ENCODE assay signal across 8 mouse cellular contexts in genomic region chr19:30174919-30175571, GRCm38 (mm10). TPM values are rescaled to one million over a fixed set of nuclear protein-coding genes. Genes with fewer than 3 reads are reported as not detected.
DNase-seq lines count a peak whose midpoint lies in the region; ATAC-seq lines count a peak whose summit lies in the region.

Gene Gldc, minus strand, starts transcription at chr19:30175429.

- H3K4me2 ChIP-seq in heart, embryonic 14.5 days (ENCODE audit: low read length) = peak within 1 kb of the TSS; percentile 91
- peak within 1 kb of the TSS; percentile 83 for H3K4me2 ChIP-seq in liver, embryonic 11.5 days
- H3K4me2 ChIP-seq in neural tube, embryonic 14.5 days (ENCODE audit: low read depth, low read length) = peak within 1 kb of the TSS; percentile 98

- H3K27me3 ChIP-seq in forebrain, embryonic 10.5 days (ENCODE audit: poor library complexity, severe bottlenecking) = peaks cover 17% of the 10 kb centered on the region
- peaks cover 9% of the 10 kb centered on the region for H3K27me3 ChIP-seq in heart, embryonic 14.5 days (ENCODE audit: control insufficient read depth, insufficient read depth, low read length)
- peaks cover 29% of the 10 kb centered on the region for H3K27me3 ChIP-seq in liver, embryonic 11.5 days (replicated peaks; ENCODE audit: control insufficient read depth, insufficient read depth, low read length)
- 0 out of 2 replicates have a peak, but pooled peaks cover 3% of the 10 kb centered on the region for H3K27me3 ChIP-seq in neural tube, embryonic 14.5 days (ENCODE audit: control insufficient read depth, insufficient read depth, low read length)

- H3K36me3 ChIP-seq in forebrain, embryonic 10.5 days (replicated peaks) = peaks cover 19% of the 10 kb centered on the region
- H3K36me3 ChIP-seq in heart, embryonic 14.5 days (ENCODE audit: control insufficient read depth, insufficient read depth, low read length) = no peaks in the 10 kb centered on the region
- H3K36me3 ChIP-seq in liver, embryonic 11.5 days (ENCODE audit: control insufficient read depth, insufficient read depth, low read length) = no peaks in the 10 kb centered on the region
- no peaks in the 10 kb centered on the region for H3K36me3 ChIP-seq in neural tube, embryonic 14.5 days (ENCODE audit: control insufficient read depth, insufficient read depth, low read length)

- WGBS in forebrain, embryonic 10.5 days = under 1% methylated on average over 39 of the region's 53 CpGs
- WGBS in heart, embryonic 14.5 days = under 1% methylated on average over 43 of the region's 53 CpGs
- WGBS in liver, embryonic 11.5 days = under 1% methylated on average over 36 of the region's 53 CpGs
- WGBS in neural tube, embryonic 14.5 days = under 1% methylated on average over 53 of the region's 53 CpGs

- H3K4me1 ChIP-seq in forebrain, embryonic 10.5 days = peaks cover 34% of the 10 kb centered on the region
- H3K4me1 ChIP-seq in heart, embryonic 14.5 days (ENCODE audit: control insufficient read depth in 2 of 2, insufficient read depth in 2 of 2, low read length in 2 of 2) = peaks cover 0 to 4% of the 10 kb centered on the region in 2 experiments; a peak in 2 of 4 replicates
- H3K4me1 ChIP-seq in liver, embryonic 11.5 days (replicated peaks; ENCODE audit: control insufficient read depth, insufficient read depth, low read length) = no peaks in the 10 kb centered on the region
- peaks cover 7% of the 10 kb centered on the region; the same call in 1 of the 2 replicates for H3K4me1 ChIP-seq in neural tube, embryonic 14.5 days (ENCODE audit: control insufficient read depth, insufficient read depth, low read length)

- H3K9me3 ChIP-seq in forebrain, embryonic 10.5 days = 0 out of 2 replicates have a peak, but pooled peaks cover 2% of the 10 kb centered on the region
- peaks cover 6% of the 10 kb centered on the region; the same call in 1 of the 2 replicates for H3K9me3 ChIP-seq in heart, embryonic 14.5 days (ENCODE audit: control insufficient read depth, low read length)
- H3K9me3 ChIP-seq in liver, embryonic 11.5 days (ENCODE audit: control insufficient read depth, low read length) = no peaks in the 10 kb centered on the region
- no peaks in the 10 kb centered on the region for H3K9me3 ChIP-seq in neural tube, embryonic 14.5 days (ENCODE audit: control insufficient read depth, low read length)

- DNase-seq in thymus, postnatal 0 days (ENCODE audit: low spot score) = peak; percentile 2
- no peak for DNase-seq in thymus, postnatal 36 days
- DNase-seq in forebrain, embryonic 10.5 days (ENCODE audit: extremely low spot score, low spot score) = peak; percentile 87
- DNase-seq in kidney, postnatal 10 days = peak; percentile 69
- peak; percentile 62 for DNase-seq in liver, embryonic 11.5 days (ENCODE audit: low spot score)
- peak; percentile 74 for DNase-seq in urinary bladder, postnatal 14 days (ENCODE audit: low spot score)

- peak within 1 kb of the TSS; percentile 96 for H3K27ac ChIP-seq in forebrain, embryonic 10.5 days
- no peak within 1 kb of the TSS for H3K27ac ChIP-seq in heart, embryonic 14.5 days (replicated peaks in 1 of 2; ENCODE audit: control insufficient read depth in 1 of 2, insufficient read depth in 1 of 2, low read depth in 2 of 2, low read length in 2 of 2)
- 0 out of 2 replicates have a peak within 1 kb of the TSS, but pooled peaks have one; percentile 23 for H3K27ac ChIP-seq in liver, embryonic 11.5 days (ENCODE audit: low read depth, low read length)
- no peak within 1 kb of the TSS for H3K27ac ChIP-seq in neural tube, embryonic 14.5 days (ENCODE audit: low read depth, low read length)

- H3K9ac ChIP-seq in heart, embryonic 14.5 days (ENCODE audit: low read length) = peak within 1 kb of the TSS; percentile 59
- H3K9ac ChIP-seq in liver, embryonic 11.5 days (ENCODE audit: low read depth, low read length) = peak within 1 kb of the TSS; percentile 47
- peak within 1 kb of the TSS; percentile 39 for H3K9ac ChIP-seq in neural tube, embryonic 14.5 days (replicated peaks; ENCODE audit: low read depth, low read length)

- peak within 1 kb of the TSS; percentile 89 for H3K4me3 ChIP-seq in forebrain, embryonic 10.5 days
- H3K4me3 ChIP-seq in heart, embryonic 14.5 days (ENCODE audit: control insufficient read depth in 1 of 2, insufficient read depth in 1 of 2, low read depth in 1 of 2, low read length in 2 of 2) = peak within 1 kb of the TSS; percentile 54 to 71
- peak within 1 kb of the TSS; percentile 58 for H3K4me3 ChIP-seq in liver, embryonic 11.5 days (ENCODE audit: low read depth, low read length)
- H3K4me3 ChIP-seq in neural tube, embryonic 14.5 days (ENCODE audit: low read depth, low read length) = peak within 1 kb of the TSS; percentile 62

- ATAC-seq in heart, embryonic 14.5 days (ENCODE audit: insufficient number of reproducible peaks, insufficient read depth, low FRiP score, low read depth) = peak; percentile 75
- ATAC-seq in liver, embryonic 11.5 days (replicated peaks; ENCODE audit: low FRiP score) = peak; percentile 62
- peak; percentile 96 for ATAC-seq in neural tube, embryonic 14.5 days (ENCODE audit: low read depth)

RNA-seq across cellular contexts. Expression of gene Gldc, which starts in this region (rescaled TPM):
- 0.27 and 0.30 TPM in 2 replicates for polyA plus RNA-seq in thymus, postnatal 0 days (2015; fragmentation: Nextera tagmentation; extraction: Ambion mirVana)
- polyA plus RNA-seq in forebrain, embryonic 10.5 days (2016; fragmentation: Nextera tagmentation; extraction: Ambion mirVana) = 48.4 and 49.3 TPM in 2 replicates
- polyA plus RNA-seq in heart, embryonic 14.5 days (2014; fragmentation: Nextera tagmentation; extraction: Ambion mirVana) = 1.0 and 1.7 TPM in 2 replicates
- 22.2 and 24.7 TPM in 2 replicates for polyA plus RNA-seq in liver, embryonic 11.5 days (2014; fragmentation: Nextera tagmentation; extraction: Ambion mirVana)
- polyA plus RNA-seq in neural tube, embryonic 14.5 days (2014; fragmentation: Nextera tagmentation; extraction: Ambion mirVana) = 5.4 and 6.2 TPM in 2 replicates

Comparison
In these comparisons a context has a peak if more than half of its experiments do, and no peak if none do; other contexts are left out.
1. Peak in DNase-seq in thymus, postnatal 0 days; RNA of the gene not detected or under 1 TPM.
2. DNase-seq: peak in forebrain, embryonic 10.5 days (single experiment), kidney, postnatal 10 days (single experiment), liver, embryonic 11.5 days (single experiment) and urinary bladder, postnatal 14 days (single experiment); none in thymus, postnatal 36 days (0 of 2).
3. H3K27ac ChIP-seq: peak in forebrain, embryonic 10.5 days (single experiment) and liver, embryonic 11.5 days (single experiment); none in heart, embryonic 14.5 days (0 of 2) and neural tube, embryonic 14.5 days (single experiment).
4. Peak in every context shown above with its lines, with median percentiles within 50 percentile points of each other: H3K4me3 ChIP-seq, ATAC-seq, H3K4me2 ChIP-seq and H3K9ac ChIP-seq.